Mouse (Mus musculus) cerebellum, adult 8-10 months (tissue): ENCODE measurements at regions not wholly inside any gene's neighbourhood (a gene's known extent, or its start where the extent isn't known, plus 50 kb on each side); places are given as distances from the start of the nearest gene placed in this dataset.

Experiments used
- DNase-seq: peaks from one replicate; pipeline ENCODE4 v3.0.0; 2022

- DNase-seq: no peak
Measured at GRCm38 (mm10) chr6:102977122-102977521, 404.2 kb upstream of the Cntn3 start.

GRCm38 (mm10) chr6:103023326-103023725 is 450.4 kb upstream of the Cntn3 start:
- DNase-seq: no peak

DNA sequence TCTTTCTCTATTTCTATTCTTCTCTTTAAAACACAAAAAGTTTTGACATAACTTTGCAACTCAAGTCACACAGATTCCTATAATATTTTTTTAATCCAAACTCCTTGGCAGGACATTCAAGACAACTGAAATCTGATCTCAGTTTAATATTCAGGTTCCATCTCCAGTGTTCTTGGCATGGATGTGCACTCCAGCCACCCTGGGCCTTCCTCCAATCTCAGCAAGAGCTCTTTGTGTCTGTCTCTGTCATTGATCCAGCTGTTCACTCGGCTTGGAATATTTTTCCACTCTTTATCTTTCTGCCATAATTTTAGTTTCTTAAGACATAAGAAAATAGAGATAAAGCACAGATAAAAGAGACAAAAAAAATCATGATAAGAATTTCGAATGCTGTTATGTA is 451.1 kb upstream of the Cntn3 start:
- peak; percentile 1 for DNase-seq

- no peak for DNase-seq
Measured at GRCm38 (mm10) chr6:103028150-103028549, 455.2 kb upstream of the Cntn3 start.

- DNase-seq: no peak
Measured at GRCm38 (mm10) chr6:103033418-103033817, 460.5 kb upstream of the Cntn3 start.

DNA sequence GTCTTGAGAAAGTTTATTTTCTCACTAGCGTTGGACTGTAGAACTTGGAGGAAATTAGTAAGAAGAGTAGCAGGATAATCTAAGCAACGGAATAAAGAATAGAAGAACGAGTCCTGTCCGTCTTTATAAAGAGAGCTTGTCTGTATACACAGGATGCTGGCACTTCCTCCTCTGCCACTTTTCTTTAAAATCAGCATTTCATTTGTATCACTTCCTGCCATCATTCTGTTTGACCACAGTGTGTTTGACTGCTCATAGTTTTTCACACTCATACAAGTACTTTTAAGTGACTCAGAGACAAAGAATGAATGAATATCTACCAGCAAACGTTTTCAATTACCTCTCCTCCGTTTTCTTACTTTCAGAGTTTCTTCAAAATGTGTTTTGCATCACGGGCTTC is 461.0 kb upstream of the Cntn3 start:
- DNase-seq: no peak

DNA sequence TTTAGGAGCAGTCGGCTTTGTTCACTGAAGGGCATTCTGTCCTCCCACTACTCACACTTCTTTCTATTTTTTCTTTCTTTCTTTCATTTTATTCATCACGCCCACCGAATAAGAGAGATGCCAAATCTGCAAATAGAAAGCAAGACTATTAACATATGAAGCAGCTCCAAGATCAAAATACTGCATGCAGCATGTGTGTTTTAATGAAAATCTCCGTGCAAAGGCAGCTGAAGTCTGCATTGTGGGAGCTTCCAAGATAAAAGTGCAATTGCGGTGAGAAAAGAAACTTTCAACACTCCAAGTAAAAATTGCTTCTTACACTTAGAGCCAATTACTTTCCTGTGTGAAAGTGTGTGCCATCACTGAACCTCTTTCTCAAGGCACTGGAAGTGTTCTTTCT is 449.8 kb upstream of the Chl1 start:
- no peak for DNase-seq

DNA sequence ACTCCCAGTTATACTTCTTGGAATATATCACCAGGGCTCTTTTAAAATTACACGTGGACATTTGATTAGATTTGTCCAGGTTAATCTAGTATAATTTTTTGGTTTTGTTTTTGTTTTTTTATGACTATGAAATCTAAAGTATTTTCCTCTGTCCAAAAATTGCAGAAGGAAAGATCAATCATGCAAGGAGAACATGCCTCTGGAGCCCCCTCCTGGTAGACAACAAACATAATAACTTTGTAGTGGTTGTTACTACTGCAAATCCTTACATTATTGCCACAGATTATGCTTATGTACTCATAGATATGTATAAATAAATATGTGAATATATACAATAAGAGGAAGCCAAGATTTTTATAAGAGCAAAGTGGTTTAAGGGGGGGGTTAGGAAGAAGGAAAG is 404.2 kb upstream of the Chl1 start:
- DNase-seq: no peak

DNA sequence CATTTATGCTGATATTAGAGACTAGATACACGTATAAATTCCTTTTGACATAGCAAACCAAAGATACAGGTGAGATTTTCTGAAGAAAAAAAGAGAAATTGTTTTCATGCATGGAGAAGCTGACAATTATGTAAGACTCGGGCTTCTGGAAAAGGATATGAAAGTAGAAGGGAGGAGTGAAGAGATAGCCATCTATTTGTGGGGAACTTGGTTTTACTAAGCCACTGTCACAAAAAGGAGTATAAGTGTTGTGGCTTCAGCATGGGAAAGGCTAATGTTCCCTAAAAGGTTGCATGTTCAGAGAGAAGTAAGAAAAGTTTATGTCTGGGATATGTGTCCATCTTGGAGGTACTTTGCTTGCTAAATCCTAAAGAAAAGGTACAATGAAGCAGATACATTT is 390.8 kb upstream of the Chl1 start:
- DNase-seq: no peak

DNA sequence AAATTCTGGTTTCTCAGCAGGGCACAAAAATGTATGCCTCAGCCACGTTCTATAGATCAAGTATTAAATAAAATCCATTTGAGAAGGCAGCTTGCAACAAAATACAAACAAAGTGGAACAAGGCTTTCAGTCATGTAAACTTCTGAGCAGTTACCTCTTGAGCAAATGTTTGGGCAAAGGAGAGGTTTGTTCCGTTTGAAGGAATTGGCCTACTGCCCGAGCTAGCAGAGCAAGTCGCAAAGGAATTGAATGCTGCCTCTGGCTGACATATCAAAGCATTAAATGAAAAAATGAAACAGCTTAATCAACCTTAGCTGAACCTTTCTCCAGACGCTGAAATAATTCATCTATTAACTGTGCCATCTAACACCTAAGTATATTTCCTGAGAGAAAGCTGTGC is 369.5 kb upstream of the Chl1 start:
- DNase-seq: no peak

- DNase-seq: no peak
Measured at GRCm38 (mm10) chr6:103177851-103178250, 332.5 kb upstream of the Chl1 start.

- DNase-seq: no peak
Measured at GRCm38 (mm10) chr6:103183355-103183754, 327.0 kb upstream of the Chl1 start.

DNA sequence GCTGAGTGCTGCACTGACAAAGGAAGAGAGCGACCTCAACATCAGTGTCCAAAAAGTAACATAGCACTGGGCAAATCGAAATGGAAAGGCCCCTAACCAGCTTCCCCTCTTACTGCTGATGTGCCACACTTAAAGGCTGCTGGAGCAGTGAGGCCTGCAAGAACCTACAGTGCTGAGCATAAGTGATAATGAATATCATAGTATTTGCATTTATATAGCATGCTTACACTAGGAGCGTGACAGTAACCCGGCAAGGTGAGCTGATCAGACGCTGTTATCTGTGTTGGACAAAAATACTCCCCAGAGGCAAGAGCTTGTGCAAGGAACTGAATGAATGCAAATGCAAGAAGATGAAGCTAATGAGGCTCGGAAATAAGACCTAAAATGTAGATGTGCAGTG is 313.5 kb upstream of the Chl1 start:
- no peak for DNase-seq

DNA sequence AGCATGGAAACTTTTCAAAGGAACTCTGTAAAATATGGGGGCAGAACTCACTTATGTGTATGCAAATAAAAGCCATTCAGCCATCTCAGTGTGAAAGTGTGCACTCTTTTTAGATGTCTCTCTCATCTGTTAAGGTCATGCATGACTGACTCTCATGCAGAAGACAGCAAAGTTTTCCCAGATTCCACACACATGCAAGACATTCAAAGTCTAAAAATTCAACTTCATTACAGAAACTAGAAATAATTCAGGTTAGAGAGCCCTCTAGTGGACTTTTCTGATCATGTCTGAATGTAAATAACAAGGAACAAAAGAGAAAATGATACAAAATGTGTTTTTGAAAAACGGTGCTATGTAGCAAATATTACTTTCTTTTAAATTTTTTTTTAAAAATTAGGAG is 308.8 kb upstream of the Chl1 start:
- DNase-seq: no peak

DNA sequence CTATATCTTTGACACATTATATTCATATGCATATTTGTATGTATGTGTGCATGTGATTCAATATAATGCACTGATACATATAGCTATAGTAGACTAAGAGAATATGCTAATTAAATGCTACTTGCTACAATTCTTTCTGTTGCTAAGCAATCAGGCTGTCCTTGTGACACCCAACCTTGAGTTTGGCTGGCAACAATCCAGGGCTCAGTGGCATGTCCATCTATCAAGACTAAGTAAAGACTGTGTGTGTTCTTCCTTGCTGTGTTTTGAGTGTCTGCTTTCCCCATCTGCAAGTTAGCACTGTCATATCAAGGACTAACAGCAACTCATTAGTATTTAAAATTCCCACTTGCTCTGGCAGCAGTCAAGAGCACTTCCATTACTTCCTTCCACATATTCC is 301.2 kb upstream of the Chl1 start:
- DNase-seq: no peak

DNA sequence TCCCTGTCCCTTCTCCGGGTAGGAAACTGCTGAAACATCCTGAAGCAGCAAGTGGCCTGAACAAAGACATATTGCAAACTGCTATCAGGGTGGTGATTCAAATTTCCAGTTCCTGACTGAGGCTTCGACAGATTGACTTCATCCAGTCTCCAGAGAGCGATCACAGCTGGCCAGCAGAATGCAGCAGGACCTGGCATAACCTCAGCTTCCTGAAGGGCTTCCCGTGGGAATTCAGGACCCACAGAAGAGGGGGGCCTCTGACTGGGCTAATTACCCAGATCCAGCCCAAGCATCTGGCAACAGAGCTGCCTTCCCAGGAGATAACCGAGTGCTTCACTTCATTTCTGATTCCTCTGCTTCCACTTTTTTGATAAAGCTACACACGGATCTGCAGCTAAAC is 297.2 kb upstream of the Chl1 start:
- DNase-seq: no peak

DNA sequence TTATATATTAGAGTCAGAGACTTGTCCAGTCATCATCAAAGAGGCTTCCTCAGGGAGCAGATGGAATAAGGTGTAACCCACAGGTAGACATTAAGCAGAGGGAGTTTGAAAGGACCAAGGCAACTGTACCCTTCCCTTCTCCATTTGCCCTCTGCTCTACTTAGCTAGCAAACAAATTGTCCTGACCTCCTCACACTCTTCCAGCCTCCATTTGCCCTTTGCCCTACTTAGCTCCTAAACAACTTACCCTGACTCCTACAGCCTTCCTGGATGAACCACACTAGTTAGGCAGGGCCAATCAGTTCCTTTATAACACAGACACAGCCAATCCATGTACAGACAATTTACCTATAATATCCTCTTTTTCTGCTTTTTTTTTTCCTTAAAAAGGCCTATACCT is 273.5 kb upstream of the Chl1 start:
- DNase-seq: no peak

DNA sequence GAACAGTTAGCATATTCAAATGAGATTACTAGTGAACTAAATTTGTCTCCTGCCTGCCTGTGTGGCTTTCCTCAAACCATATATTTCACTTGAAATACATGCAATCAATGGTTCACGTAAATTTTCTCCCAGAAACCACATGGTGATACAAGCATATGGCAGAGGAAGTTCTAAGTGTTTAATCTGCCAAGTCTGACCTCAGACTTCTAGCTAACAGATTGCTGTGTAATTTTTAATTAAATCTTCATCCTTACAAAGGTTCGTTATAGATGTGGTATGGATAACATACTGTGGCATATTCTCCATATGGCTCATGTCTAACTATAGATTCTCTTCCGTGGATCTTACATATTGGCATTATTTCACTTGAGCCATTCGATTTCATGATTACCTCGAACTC is 241.4 kb upstream of the Chl1 start:
- no peak for DNase-seq

DNA sequence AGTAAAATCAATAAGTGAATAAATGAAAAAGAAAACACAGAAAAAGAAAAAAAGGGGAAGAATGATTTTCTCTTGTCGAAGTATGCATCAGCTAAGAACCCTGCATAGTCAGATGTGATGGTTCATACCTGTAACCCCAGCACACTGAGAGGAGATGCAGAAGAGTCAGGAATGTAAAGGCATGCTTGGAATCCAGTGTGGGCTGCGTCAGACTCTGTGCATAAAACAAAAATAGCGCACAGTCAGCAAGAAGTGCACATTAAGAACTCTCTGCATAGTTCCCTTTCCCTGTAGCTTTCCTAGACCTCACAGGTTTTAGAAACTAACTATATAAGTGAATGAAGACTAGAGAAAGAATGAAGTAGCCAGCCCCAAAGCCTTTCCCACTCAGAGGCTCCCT is 238.2 kb upstream of the Chl1 start:
- DNase-seq: no peak

DNA sequence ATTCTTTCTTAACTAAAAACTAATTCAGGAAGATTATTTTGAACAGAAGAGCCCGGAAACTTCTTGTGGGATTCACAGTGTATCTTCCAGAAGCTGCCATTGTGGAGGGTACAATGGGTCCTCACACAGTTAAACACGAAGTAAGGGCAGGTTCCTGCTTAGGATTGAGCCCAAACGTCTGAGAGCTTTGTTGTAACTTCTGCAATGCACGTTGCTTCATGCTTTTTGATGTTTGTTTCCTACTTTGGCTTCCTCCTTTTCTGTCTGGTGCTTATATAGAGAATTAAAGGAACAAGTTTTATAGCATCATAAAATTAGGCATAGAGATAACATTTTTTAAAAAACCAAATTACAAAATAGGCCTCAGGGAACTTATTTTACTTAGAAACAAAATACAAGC is 235.3 kb upstream of the Chl1 start:
- no peak for DNase-seq

- DNase-seq: peak; percentile 4
Measured at GRCm38 (mm10) chr6:103275476-103275875, 234.9 kb upstream of the Chl1 start.

DNA sequence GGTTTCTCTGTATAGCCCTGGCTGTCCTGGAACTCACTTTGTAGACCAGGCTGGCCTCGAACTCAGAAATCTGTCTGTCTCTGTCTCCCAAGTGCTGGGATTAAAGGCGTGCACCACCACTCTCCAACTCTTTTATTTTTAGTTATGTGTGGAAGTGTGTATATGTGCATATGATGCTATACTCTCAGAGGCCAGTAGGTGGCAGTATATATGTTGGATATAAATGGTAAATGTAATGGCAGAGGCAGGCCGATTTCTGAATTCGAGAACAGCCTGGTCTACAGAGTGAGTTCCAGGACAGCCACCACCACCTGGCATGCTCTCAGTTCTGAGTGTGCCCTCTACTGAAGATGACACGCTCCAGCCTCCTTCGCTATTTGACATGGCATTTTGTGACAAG is 214.4 kb upstream of the Chl1 start:
- DNase-seq: no peak

DNA sequence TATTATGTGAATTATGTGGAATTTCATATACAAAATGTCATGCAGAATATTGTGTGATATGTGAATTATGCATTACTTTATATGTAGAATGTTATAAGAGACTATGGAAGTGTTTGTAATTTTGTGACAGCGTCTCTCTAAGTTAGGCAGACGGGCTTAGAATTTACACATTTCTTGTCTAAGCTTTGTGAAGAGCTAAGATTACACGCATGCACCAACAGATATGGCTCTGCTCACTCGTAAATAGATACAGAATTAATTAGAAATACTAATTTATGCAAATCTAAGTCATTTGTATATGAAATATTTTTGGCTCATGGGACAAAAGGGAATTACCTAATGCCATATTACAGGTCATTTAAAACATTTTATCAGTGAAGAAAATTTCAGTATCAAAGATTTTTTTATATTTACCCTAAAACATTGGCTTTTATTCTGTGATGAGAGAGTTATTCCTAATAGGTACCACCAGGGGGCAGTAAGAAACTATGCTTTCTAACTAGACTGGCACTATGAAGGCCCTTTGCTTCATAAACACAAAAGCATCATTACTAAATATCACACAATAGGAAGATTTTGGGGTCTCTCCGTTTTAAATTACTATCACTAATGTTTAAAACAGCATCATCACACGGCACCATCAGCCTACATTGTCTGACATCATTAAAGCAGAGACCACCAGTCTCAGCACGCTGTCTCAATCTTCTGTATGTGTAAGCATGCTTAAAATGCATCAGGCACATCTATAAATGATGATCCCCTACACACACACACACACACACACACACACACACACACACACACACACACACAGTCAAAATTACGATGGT is 203.8 kb upstream of the Chl1 start:
- peak; percentile 16 for DNase-seq

DNA sequence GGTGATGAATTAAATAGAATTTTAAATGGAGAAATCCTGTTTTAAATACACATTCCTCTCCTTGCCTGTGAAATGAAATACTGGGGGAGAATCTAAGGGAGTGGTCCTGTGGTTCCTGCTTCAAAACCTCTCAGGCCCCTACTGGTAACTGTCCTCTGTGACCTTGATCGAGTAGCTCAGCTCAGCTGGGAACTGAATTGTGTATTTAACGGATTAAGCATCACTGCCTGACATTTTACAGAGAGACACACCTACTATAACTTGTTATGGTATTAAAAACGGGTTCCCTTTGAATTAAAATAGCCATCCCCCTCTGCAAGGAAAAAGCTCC is 203.2 kb upstream of the Chl1 start:
- DNase-seq: no peak

DNA sequence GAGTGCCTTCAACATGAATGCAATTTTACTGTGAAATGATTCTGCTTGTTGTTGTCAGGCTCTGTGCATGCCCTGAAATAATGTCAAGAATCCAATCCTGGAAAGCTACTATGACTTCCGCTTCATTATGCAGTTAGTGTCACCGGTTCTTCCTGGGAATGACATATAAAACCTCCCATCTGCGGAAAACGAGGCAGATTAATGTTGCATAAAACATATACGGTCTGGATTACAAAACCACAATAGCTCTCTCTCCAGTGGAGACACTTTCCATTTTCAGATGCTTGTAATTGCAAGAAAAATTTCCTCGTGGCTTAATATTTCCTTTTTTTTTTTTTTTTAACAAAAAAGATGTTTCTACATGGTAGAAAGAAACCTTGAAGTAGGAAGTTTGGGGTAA is 198.2 kb upstream of the Chl1 start:
- no peak for DNase-seq

DNA sequence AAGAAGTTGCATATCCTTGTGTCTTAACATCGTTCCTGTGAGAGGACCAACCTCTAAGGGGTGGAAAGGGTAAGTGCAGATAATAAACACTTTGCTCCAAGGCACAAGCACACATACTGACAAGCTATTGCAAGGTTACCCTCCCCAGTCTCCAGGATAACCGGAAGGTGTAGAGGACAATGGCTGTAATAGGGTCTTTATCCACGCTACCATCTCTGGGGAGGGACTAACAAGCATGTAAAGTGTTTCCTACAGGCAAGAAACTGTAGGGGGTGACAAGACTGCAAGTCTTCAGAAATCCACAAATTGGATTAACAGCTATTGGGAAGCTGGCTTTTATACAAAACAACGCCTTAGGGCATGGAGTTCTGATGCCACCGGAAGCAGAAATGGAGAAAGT is 197.5 kb upstream of the Chl1 start:
- DNase-seq: no peak
